Mouse (Mus musculus) liver, adult 2 months (tissue): Measurements from ENCODE around the gene Olfr1447. TPM values are rescaled to one million over a fixed set of nuclear protein-coding genes. Genes with fewer than 3 reads are reported as not detected.

Source experiments
- DNase-seq: peaks from one replicate; pipeline ENCODE4 v3.0.0-alpha.2; 2011; ENCODE audit warnings: low read depth, low spot score; ENCODE audit errors: extremely low read depth
- H3K27ac ChIP-seq: fragments of 200-500 bp; replicated peaks from 2 replicates; pipeline ENCODE4 v1.5.1; 2012; ENCODE audit warnings: low read depth, mild to moderate bottlenecking, control low read depth, inconsistent platforms, low read length; ENCODE audit not compliant: insufficient read depth
- H3K27me3 ChIP-seq: fragments of 200-500 bp; 2 replicates; pipeline ENCODE4 v1.6.1; 2012; ENCODE audit warnings: mild to moderate bottlenecking, moderate library complexity, low read length, inconsistent platforms; ENCODE audit not compliant: control insufficient read depth, insufficient read depth
- H3K36me3 ChIP-seq: fragments of 200-500 bp; 2 replicates; pipeline ENCODE4 v1.6.1; 2012; ENCODE audit warnings: low read length, inconsistent platforms; ENCODE audit not compliant: control insufficient read depth, insufficient read depth
- H3K4me1 ChIP-seq: fragments of 200-500 bp; 2 replicates; pipeline ENCODE4 v1.6.1; 2011; ENCODE audit warnings: low read length; ENCODE audit not compliant: control insufficient read depth, insufficient read depth
- H3K4me3 ChIP-seq: fragments of 200-500 bp; 2 replicates; pipeline ENCODE4 v1.5.1; 2011; ENCODE audit warnings: low read depth, mild to moderate bottlenecking, control low read depth, low read length, moderate library complexity; ENCODE audit not compliant: insufficient read depth
- H3K79me2 ChIP-seq: fragments of 200-500 bp; 2 replicates; pipeline ENCODE4 v1.6.1; 2012; ENCODE audit warnings: inconsistent platforms, mild to moderate bottlenecking, low read length, moderate library complexity; ENCODE audit not compliant: control insufficient read depth, insufficient read depth
- H3K9ac ChIP-seq: fragments of 200-500 bp; 2 replicates; pipeline ENCODE4 v1.6.1; 2012; ENCODE audit warnings: low read depth, mild to moderate bottlenecking, control low read depth, inconsistent platforms, low read length
- CTCF ChIP-seq: fragments of 200-500 bp; IDR thresholded peaks from 2 replicates; pipeline ENCODE4 v1.5.1; 2011; ENCODE audit warnings: low read depth, low read length, control low read depth
- POLR2A ChIP-seq: fragments of 200-500 bp; IDR thresholded peaks from 2 replicates; pipeline ENCODE4 v1.6.1; 2011; ENCODE audit warnings: low read length, control low read depth; ENCODE audit not compliant: insufficient read depth; ENCODE audit errors: extremely low read depth
- WGBS: fragments of 180-500 bp; shearing (Covaris S2); methylation state at CpG from one replicate; pipeline ENCODE4 v1.1.7; 2018; 5-methylcytosine and 5-hydroxymethylcytosine counted together
- polyA plus RNA-seq: library from polyadenylated mRNA; depleted of rRNA; stranded (reverse); fragments of >200 nt; gene quantifications from 2 replicates; pipeline ENCODE4 v1.2.3, GENCODE M21; 2012; rRNA removed
- total RNA-seq: library from RNA; depleted of rRNA; stranded (reverse); fragments of >200 nt; gene quantifications from 2 replicates; pipeline ENCODE4 v1.2.3, GENCODE M21; 2014; rRNA removed

The Olfr1447 gene
- total and polyA plus RNA-seq, 2 experiments: not detected

GRCm38 (mm10) chr19:12856983-12857382 is 46.6 kb downstream of the Olfr1447 start, which contains the start of gene Olfr1444:
Olfr1444 (plus strand) TSS chr19:12857283.
- Histone ChIP-seq H3K9ac (no peak within 1 kb of the TSS), H3K4me1 (no peaks in the 10 kb centered on the region)

More at GRCm38 (mm10) chr19:12856983-12857382, 46.6 kb downstream of the Olfr1447 start, which contains the start of gene Olfr1444:
- no peak for DNase-seq
- Histone ChIP-seq H3K36me3 (no peaks in the 10 kb centered on the region), H3K27ac (no peak within 1 kb of the TSS), H3K4me3 (no peak within 1 kb of the TSS), H3K27me3 (no peaks in the 10 kb centered on the region), H3K79me2 (no peaks in the 10 kb centered on the region)
- WGBS: 45% methylated on average over 1 of the region's 1 CpGs
- TF ChIP-seq POLR2A: no peak
- TF ChIP-seq CTCF: no peak

Other genes starting within 250 kb of the Olfr1447 start
- gene Olfr1442, start 233.3 kb downstream of the Olfr1447 start, total RNA-seq: 0.28 and 0.40 TPM in 2 replicates
- 0.14 TPM in 1 of 2 replicates, not detected in the other for gene Olfr1442, start 233.3 kb downstream of the Olfr1447 start, polyA plus RNA-seq
- 0.09 TPM in 1 of 2 replicates, not detected in the other for gene Olfr1443, start 225.6 kb downstream of the Olfr1447 start, total RNA-seq
- gene Olfr1443, start 225.6 kb downstream of the Olfr1447 start, polyA plus RNA-seq: 0.05 TPM in 1 of 2 replicates, not detected in the other
- 146 and 154 TPM in 2 replicates for gene Keg1, start 208.0 kb downstream of the Olfr1447 start, total RNA-seq
- gene Keg1, start 208.0 kb downstream of the Olfr1447 start, polyA plus RNA-seq: 67.6 and 93.4 TPM in 2 replicates
- 1.4 and 3.0 TPM in 2 replicates for gene Cntf, start 138.1 kb downstream of the Olfr1447 start, total RNA-seq
- 0.66 TPM in 2 replicates for gene Cntf, start 138.1 kb downstream of the Olfr1447 start, polyA plus RNA-seq
- gene Zfp91, start 107.6 kb downstream of the Olfr1447 start, total RNA-seq: 35.2 and 38.7 TPM in 2 replicates
- gene Zfp91, start 107.6 kb downstream of the Olfr1447 start, polyA plus RNA-seq: 11.8 and 12.3 TPM in 2 replicates
- 2.6 and 4.4 TPM in 2 replicates for gene Lpxn, start 107.5 kb downstream of the Olfr1447 start, total RNA-seq
- gene Lpxn, start 107.5 kb downstream of the Olfr1447 start, polyA plus RNA-seq: 0.92 and 1.2 TPM in 2 replicates
- gene Gm5244, start 57.1 kb downstream of the Olfr1447 start, total RNA-seq: not detected in 2 replicates
- not detected in 2 replicates for gene Gm5244, start 57.1 kb downstream of the Olfr1447 start, polyA plus RNA-seq
- gene Olfr1444, start 46.5 kb downstream of the Olfr1447 start, total RNA-seq: not detected in 2 replicates
- gene Olfr1444, start 46.5 kb downstream of the Olfr1447 start, polyA plus RNA-seq: not detected in 2 replicates
- gene Olfr1445, start 19.9 kb downstream of the Olfr1447 start, total RNA-seq: not detected in 2 replicates
- gene Olfr1445, start 19.9 kb downstream of the Olfr1447 start, polyA plus RNA-seq: not detected in 2 replicates
- not detected in 2 replicates for gene Olfr1446, start 10.2 kb downstream of the Olfr1447 start, total RNA-seq
- gene Olfr1446, start 10.2 kb downstream of the Olfr1447 start, polyA plus RNA-seq: not detected in 2 replicates
- gene Olfr1448, start 20.7 kb upstream of the Olfr1447 start, total RNA-seq: not detected in 2 replicates
- not detected in 2 replicates for gene Olfr1448, start 20.7 kb upstream of the Olfr1447 start, polyA plus RNA-seq
- gene Olfr1449, start 27.1 kb upstream of the Olfr1447 start, total RNA-seq: not detected in 2 replicates
- not detected in 2 replicates for gene Olfr1449, start 27.1 kb upstream of the Olfr1447 start, polyA plus RNA-seq
- gene Olfr1450, start 46.5 kb upstream of the Olfr1447 start, total RNA-seq: not detected in 2 replicates
- not detected in 2 replicates for gene Olfr1450, start 46.5 kb upstream of the Olfr1447 start, polyA plus RNA-seq
- gene Olfr1451, start 91.3 kb upstream of the Olfr1447 start, total RNA-seq: not detected in 2 replicates
- not detected in 2 replicates for gene Olfr1451, start 91.3 kb upstream of the Olfr1447 start, polyA plus RNA-seq
- not detected in 2 replicates for gene Olfr1453, start 124.6 kb upstream of the Olfr1447 start, total RNA-seq
- not detected in 2 replicates for gene Olfr1453, start 124.6 kb upstream of the Olfr1447 start, polyA plus RNA-seq
- gene Olfr1454, start 156.9 kb upstream of the Olfr1447 start, total RNA-seq: not detected in 2 replicates
- not detected in 2 replicates for gene Olfr1454, start 156.9 kb upstream of the Olfr1447 start, polyA plus RNA-seq
- not detected in 2 replicates for gene Olfr1457, start 194.1 kb upstream of the Olfr1447 start, total RNA-seq
- not detected in 2 replicates for gene Olfr1457, start 194.1 kb upstream of the Olfr1447 start, polyA plus RNA-seq
- not detected in 2 replicates for gene Olfr1458, start 203.0 kb upstream of the Olfr1447 start, total RNA-seq
- gene Olfr1458, start 203.0 kb upstream of the Olfr1447 start, polyA plus RNA-seq: not detected in 2 replicates
- gene Olfr1459, start 245.8 kb upstream of the Olfr1447 start, total RNA-seq: not detected in 2 replicates
- not detected in 2 replicates for gene Olfr1459, start 245.8 kb upstream of the Olfr1447 start, polyA plus RNA-seq